Mouse (Mus musculus) spleen, postnatal 10 days (tissue): Measurements from ENCODE around the gene Dennd1a.

Source experiments
- DNase-seq, 2 experiments: peaks; one replicate each; pipeline ENCODE4 v3.0.0; 2021 to 2022; ENCODE audit warnings: low spot score in 2 of 2

The Dennd1a gene

DNA sequence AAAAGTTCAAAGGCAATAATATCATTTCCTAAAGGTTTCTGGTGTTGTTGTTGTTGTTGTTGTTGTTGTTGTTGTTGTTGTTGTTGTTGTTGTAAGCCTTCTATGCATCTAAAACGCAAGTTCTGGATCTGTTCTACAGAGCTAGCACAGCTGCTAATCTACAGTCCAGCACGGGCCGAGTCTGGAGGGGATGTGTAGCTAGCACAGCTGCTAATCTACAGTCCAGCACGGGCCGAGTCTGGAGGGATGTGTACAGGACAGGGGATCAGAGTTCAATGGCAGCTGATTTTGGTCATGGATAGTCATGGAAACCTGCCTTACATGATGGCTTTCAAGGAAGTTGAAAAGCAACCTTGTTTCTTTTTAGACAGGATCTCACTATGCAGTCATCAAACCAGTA is 57.3 kb downstream of the Dennd1a start:
- DNase-seq: peak in 1 of 2 experiments; percentile 16

DNA sequence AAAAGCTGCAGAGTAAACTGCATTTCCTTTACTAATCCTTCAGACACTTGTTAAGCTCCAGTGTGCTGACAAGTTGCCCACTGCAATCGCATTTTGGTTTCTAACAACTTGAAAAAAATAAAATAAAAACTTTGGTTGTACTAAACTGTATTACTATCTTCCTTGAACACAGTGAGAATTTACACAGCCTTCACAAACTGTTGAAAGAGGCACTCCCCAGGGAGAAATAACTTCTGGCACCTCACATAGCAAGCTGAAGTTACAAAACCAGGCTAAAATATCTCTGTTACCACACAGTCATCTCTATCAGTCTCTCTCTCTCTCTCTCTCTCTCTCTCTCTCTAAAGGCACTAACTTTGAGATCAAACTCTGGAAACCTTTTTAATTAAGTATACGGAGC is 63.4 kb downstream of the Dennd1a start:
- no peak for DNase-seq

DNA sequence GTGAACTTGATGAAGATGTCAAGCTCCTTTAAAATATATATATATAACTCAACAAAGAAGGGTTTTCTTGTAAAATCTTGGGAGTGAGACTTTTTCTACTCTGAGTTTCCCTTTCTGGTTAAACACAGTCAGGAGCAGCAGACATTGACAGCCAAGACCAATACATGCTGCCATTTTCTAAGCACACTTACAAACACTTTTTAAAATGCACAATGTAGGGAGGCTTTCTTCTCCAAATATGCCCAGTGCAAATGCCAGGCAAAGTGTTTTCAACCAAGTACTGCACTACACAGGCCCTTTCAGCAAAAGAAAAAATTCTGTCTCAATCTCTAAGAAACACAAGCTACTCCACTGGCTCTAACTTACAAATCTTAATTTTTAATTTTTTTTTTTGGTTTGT is 65.7 kb downstream of the Dennd1a start:
- no peak for DNase-seq

DNA sequence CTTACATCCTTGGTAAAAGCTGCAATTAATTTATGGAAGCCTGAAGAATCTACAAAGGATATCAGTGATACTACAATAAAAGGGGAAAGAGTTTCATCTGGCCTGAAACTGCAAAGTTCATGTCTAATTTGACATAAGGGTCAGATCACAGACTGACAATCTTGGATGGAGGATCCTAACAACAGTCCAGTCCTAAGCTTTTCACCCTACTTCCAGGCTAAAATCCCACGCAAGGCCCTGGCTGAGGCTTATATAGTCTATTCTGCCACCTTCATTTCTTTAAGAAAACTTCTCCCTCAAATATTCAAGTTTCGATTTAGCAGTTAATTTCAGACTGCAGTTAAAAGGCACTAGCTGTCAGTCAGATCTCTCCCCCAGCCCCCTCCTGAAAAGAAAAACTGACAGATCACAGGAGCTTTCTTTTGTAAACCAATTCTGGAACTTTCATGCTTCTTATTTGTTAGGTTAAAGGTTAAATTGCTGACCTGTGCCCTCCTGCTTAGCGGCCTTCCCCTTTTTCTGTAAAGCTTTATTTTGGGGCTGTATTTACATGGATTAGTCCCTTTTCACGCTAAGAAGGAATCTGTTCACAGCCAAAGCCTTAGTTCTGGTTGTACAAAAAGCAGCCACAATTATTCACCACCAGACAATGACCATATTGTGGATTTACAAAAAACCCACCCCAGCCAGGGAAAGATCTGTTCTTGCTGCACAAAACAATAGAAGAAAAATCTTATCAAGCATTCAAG is 66.3 kb downstream of the Dennd1a start:
- DNase-seq: no peak

DNA sequence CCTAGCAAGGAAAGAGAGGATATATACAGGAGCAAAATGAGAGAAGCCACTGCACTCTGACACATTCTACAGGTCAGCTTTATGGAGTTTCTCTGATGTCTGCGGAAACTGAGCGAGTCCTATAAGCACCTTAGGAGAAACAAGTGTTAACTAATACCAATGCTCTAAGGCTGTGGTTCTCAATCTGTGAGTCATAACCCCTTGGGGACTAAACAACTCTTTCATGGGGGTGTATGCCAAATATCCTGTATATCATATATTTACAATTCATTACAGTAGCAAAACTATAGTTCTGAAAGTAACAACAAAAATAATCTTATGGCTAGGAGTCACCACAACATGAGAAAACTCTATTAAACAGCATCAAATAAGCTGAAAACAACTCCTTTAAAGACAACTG is 67.5 kb downstream of the Dennd1a start:
- DNase-seq: no peak

DNA sequence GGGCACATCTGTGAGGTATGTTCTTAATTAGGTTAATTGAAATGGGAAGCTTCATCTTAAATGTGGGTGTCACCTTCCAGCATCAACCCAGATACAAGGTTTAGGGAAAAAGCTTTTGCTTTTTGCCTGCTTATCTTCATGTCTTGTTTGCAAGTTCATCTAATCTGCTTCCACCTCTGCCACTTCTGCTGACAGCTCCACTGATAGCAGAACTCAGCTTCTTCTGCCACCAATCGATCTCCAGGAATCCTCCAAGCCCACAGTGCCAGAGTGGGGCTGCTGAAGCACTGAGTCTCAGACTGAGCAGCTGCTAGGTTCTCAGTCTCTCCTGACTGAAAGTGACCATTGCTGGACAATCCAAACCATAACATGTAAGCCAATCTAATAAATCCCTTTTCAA is 74.1 kb downstream of the Dennd1a start:
- no peak for DNase-seq

DNA sequence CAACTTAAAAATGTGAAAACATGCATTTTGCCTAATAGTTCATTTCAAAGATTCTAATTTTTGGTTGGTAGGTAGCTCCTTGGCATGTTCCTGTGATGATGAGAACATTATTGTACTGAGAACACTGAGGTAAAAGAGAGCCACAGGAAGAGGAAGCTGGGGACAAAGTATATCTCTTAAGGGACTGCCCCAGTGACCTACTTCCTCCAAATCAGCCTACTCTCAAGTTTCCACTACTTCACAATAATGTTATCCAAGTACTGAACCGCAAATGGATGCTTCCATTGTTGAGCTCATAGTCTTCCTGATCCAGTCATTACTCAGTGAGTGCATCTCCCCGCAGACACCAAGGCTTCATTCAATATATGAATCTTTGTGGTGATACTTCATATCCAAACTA is 75.8 kb downstream of the Dennd1a start:
- no peak for DNase-seq

DNA sequence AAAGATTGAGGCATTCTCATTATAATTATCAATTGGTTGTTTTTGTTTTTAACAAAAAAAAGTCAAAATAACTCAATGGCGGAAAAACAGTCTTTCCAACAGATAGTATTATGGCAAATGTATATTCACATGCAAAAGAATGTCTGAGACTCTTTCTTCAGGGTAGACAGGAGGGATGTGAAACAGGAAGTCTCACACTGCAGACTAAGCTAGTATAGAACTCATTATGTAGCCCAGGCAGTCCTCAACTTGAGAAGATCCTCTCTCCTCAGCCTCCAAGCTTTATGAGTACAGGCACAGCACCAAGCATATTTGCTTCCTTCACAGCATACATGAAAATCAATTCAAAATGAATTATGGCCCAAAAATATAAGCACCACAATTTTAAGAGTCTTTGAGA is 79.4 kb downstream of the Dennd1a start:
- DNase-seq: no peak

DNA sequence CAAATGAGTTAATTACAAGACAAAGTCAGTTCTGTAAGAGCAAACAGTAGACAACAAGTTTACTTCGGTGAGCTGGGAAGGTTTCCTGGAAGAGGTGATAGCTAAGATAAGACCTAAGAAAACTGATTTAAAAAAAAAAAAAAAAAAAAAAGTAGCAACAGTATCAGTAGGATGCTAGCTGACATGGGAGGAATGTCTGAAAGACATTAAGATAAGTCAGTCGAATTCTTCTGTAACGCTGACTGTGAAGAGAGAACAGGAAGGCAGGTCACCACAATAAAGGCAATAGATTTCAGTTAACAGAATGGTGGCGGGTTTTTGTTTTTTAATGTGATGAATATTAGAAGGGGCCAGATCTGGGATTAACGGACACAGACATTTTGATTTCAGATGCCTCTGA is 81.9 kb downstream of the Dennd1a start:
- no peak for DNase-seq

DNA sequence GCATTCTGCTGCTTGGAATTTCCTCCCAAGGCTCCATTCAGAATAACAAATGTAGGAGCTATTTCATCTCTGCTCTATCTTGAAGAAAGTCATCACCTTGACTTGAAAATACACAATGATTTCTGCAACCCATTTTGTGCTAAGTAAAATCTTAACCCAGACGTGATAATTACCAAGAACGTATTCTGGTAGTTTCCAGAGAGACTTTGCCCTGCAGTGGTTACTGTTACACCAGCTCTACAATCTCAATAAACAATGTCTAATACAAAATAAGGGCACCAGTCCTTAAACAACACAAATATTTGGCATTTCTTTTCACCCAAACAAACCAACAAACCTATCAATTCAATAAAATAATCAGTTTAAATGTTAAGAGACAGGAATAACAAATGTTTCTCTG is 82.5 kb downstream of the Dennd1a start:
- DNase-seq: no peak

DNA sequence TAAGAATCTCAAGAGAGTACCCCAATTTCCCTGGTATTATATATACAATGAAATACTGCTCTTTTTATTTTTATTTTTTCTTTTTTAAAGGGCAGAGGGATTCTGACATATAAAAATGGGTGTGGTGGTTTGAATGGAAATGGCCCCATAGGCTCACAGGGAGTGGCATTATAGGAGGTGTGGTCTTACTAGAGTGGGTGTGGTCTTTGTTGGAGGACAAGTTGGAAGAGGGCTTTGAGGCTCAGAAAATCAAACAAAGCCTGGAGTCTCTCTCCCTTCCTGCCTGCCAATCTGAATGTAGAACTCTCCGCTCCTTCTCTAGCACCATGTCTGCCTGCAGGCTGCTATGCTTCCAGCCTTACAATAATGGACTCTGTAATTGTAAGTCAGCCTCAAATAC is 89.1 kb downstream of the Dennd1a start:
- no peak for DNase-seq

DNA sequence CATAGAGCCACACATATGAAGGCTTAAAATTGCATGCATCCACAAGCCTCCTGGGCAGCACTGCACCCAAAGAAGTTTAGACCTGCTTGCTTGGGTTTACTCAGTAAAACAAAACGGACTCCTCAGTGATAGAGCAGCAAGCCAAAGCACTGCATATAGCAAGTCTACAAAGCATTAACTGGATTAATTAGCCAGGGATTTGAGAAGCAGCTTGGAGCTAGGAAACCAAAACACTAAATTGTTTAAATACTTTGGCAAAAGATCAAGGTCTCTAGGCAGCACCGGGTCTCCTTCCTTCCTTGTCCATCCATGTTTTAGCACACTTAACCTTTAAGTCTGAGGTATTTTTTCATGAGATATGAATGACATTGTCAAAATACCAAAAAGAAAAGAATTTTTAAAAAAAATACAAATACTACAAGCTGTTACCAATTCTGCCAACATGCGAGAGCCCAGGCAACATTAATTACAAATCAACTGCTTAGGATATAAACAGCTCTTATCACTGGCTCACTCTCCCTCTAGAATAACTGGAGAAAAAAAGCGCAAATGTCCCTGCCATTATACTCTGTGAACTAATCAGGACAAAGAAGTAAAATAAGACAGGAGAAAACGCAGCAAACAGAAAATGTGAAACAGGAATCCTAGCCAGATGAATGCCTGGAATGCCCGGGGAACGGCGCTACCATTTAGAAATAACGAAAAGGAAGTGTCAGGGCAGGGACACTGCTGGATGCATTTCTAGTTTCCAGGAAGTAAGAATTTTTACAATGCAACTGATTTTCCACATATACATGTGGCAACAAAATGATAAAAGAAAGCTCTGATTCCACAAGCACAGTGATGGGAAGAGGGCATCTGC is 90.8 kb downstream of the Dennd1a start:
- no peak for DNase-seq

DNA sequence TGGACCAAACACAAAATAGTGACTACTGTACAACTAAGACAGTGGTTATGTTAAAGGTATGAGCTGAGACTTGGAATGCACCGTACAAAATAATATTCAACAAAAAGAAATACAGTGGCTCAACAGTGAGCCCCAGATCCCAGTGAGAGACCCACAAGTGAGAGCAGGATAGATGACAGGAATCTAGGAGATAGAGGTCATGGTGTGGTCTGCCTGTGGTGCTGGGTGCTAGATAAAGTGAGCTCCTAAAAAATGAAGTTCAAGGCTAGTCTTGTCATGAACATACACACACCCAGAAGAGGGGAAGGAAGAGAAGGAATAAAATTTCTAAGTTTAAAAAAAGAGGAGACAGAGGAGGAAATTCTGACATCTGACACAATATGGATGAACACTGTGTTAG is 95.2 kb downstream of the Dennd1a start:
- DNase-seq: no peak

DNA sequence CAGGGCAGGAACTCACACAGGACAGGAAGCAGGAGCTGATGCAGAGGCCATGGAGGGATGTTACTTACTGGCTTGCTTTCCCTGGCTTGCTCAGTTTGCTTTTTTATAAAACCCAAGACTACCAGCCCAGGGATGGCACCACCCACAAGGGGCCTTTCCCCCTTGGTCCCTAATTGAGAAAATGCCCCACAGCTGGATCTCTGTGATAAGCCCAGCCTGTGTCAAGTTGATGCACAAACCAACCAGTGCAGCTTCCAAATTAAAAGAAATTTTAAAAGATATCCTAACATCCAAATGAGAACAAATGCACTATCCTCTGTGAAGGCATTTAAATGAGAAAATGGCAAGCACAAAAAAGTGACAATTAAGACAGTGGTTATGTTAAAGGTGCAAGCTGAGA is 95.6 kb downstream of the Dennd1a start:
- DNase-seq: peak in 1 of 2 experiments; percentile 26

DNA sequence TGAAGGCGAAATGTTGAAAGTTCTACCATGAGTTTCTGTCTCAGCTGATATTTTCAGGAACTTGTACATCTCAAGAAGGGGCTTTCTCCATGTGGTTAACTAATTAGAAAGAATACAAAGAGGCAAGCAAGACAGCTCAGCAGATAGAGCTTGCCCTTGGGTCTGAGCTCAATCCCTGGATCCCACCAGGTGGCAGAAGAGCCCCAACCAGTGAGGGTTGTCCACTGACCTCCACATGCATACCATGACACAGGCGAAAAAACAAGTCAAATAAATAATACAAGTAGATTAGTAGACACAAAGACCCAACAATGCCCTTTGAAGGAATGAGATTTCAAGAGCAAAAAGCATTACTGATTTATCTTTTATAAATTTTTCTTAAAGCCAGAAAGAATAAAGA is 100.8 kb downstream of the Dennd1a start:
- DNase-seq: peak in 1 of 2 experiments; percentile 31

DNA sequence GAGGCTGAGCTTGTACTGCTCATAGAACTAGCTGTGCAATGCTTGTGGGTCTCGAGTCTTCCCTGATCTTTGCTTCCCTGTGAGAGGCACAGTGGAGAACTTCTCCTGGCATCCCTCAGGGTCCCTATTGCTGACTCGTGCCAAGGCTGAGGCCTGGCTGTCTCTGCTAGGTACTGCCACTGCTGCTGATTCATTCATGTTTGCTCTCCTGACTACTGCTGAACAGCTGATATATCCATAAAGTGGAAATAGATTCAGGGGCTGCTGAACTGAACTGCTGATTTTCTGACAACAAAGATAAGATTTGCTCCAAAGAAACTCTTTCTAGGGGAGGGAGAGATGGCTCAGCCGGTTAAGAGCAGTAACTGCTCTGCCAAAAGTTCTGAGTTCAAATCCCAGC is 102.2 kb downstream of the Dennd1a start:
- no peak for DNase-seq

DNA sequence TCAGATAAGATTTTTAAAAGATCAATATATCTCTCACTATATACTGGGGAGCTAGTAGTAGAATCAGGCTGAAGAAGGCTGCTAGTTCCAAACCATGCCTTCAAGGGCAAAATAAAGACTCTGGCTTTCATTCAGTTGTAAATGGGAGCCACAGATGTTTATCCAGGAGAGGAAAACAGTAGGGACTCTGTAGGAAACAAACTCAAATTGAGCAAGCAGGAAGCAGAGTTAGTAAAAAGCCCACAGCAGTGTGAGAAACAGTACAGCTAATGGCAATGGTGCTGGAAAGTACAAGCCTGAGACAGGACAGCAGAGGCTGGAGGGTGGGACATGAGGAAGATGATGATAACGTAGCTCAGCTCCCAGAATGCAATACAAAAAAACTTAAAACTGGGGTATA is 103.3 kb downstream of the Dennd1a start:
- DNase-seq: no peak

DNA sequence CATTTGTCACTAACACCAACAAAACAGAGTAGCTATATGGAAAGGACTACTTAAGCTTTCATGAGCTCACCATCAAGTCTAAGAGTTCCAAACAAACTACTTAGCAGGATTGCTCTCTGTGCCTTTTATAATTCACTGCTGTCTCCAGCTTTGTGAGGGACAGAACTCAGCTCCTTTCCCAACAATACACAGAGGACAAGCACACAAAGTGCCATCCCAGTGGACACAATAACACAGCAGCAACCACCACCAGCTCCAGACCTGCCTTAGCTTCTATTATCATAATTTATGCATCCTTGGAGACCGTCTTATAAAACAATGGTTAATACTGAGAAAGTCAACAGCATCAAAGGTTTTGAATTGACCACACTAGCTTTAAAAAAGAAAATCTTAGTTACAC is 104.9 kb downstream of the Dennd1a start:
- DNase-seq: no peak

DNA sequence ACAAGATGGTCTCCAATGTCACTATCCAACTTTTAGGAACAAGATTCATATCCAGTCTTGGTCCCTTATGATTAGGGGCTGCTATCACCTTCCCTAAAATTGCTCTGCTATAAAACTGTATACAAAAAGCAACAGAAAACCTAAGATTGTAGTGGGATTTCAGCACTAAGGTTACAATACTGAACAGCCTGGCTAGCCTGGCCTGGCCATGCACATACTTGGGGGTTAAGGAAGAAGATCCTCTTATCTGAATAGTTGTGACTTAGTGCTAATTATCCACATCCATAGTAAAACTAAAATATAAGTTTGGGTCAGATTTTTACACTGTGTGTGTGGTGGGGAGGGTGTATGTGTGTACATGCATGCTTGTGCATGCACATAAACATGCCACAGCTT is 109.6 kb downstream of the Dennd1a start:
- no peak for DNase-seq

DNA sequence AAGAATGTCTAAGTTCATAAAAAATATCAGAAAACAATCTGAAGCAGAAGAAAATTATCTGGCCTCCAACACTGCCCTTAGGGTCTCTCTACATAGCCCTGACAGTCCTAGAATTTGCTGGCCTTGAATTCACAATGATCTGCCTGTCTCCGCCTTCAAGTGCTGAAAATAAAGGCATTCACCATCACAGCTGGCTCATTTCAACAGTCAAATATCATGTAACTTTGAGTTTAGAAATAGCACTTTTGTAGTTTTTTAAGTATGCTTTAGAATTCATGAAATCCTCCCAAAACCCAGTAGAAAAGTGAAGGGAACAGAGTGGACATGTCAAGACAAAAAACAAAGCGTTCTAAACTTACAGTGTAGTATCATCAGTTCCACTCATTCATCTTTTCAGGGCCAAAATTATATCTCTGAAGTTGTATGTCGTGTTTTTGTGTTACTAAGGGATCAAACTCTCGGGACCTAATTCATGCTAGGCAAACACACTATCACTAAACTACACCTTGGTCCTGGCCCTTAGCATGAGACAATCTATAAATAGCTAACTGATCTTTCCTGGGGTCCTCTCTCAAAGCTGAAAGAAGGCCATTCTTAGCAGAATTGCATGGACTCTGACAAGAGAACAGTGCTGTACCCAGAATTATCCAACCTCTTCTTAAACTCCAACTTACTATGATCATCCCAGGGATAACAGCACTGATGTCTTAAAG is 110.2 kb downstream of the Dennd1a start:
- no peak for DNase-seq

DNA sequence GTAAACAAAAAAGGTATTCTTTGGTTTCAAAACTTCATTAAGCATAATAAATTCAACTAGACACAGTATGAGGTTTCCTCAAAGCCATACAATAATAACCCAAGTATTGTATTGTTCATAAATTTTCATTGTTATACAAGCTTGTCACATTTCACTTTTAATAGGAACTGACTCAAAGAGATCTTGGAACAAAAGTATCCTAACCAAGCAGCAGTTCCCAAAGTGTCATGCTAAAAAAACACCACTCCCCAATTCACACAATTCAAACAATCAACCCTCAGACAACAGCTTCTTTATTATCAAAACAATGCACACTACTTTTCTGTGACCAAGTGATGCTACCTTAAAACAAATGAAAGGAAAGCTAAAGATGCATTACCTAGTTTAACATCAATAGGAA is 111.9 kb downstream of the Dennd1a start:
- no peak for DNase-seq

DNA sequence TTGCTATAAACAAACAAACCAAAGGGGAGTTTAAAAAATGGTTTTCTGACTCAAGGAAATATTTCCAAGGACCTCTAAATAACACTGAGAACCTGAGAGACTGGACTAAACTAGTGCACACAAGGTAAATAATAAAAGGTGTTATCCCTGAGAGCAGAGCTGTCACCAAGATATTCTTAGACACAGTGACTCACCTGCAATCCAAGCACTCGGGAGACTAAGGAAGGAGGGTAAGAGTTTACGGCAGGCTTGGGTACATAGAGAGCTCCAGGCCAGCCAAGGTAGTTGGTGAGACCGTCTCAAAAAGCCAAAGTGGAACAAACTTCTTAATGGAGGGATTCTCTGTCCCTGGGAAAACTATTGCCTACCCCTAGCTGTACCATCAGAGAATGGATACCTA is 118.6 kb downstream of the Dennd1a start:
- no peak for DNase-seq

DNA sequence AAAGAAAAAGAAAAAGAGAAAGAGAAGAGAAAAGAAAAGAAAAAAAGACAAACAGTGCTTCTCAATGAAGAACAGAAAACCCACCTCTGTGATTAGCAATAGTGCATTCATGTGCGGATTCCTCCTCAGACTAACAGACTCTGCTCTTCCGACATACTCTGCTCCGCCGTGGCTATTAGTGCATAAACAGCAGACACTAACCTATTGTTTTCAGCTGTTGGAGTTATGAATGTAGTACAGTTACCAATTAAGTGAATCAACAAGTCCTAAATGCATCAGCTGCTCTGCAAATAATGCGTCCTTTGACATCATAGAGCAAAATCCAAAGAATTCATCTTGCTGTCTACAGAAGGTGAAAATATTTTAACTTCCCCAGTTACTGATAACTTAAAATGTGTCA is 121.2 kb downstream of the Dennd1a start:
- DNase-seq: no peak
